Mouse (Mus musculus): Measurements from ENCODE around the gene Psmb8.
"Not testable (repeated sequence)": the region's sequence is repeated elsewhere in the genome, so short reads cannot be mapped to it uniquely, and the experiment has no call there.

Psmb8 gene

GRCm38 (mm10) chr17:34213936-34214335 lies 16.4 kb downstream of the Psmb8 start:
- DNase-seq: no peak

DNA sequence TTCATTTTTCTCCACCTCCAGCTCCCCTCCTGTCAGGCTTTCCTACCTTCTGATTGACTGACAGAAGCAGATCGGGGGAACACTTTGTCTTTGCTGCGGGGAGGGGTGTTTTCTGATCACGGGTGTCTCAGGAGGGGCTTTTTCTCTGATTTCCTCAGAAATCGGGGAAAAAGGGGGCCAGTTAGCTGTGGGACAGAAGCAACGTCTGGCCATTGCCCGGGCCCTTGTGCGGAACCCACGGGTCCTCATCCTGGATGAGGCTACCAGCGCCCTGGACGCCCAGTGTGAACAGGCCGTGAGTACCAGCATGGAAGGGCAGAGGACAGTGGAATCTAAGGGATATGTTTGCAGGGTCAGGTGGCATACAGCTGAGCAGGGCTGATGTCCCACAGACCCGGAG lies 17.7 kb downstream of the Psmb8 start:
- DNase-seq: no peak

- DNase-seq: no peak
Measured at GRCm38 (mm10) chr17:34217216-34217928, 19.9 kb downstream of the Psmb8 start.

DNA sequence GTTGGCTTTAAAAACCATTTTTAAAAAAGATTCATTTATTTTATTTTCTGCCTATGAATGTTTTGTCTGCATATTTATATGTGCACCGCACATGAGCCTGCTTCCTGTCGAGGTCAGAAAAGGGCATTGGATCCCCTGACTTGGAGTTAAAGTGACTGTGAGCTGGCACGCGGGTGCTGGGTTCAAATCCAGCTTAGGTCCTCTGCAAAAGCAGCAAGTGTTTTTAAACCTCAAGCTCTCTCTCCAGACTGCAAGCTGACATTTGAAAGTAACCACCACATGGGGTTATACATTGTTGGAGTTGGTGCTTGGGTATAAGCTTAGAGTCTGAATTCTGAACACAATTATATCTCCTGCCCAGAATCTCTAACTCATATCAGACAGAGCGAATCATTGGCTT lies 20.5 kb downstream of the Psmb8 start:
- no peak for DNase-seq

GRCm38 (mm10) chr17:34218675-34219074 lies 21.2 kb downstream of the Psmb8 start:
- no peak for DNase-seq

DNA sequence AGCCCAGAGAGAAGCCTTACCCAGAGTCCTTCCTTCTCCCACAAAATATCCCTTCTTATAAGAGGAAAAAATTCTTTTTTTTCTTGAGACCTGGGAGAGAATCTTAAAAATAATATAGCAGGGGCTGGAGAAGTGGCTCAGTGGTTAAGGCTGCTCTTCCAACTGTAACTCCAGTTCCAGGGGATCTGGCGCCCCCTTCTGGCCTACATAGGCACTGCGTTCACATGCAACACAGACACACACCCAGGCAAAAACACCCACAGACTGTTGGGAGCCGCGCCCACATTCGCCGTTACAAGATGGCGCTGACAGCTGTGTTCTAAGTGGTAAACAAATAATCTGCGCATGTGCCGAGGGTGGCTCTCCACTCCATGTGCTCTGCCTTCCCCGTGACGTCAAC lies 21.6 kb downstream of the Psmb8 start:
- not testable (repeated sequence) for DNase-seq

DNA sequence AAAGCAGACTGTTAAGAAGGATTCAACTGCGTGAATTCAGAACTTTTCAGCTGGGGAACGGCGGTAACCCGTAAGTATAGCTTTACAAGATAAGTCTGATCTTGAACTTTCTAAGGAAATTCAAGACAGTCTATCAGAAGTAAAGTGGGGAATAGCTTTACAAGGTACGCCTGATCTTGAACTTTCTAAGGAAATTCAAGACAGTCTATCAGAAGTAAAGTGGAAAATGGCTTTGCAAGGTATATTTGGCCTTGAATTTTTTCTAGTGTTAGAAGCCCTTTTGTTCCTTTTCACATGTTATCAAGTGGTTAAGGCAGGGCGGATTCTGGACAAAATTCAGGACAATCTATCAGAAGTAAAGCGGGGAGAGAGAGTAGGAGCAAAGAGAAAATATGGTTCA lies 22.3 kb downstream of the Psmb8 start:
- DNase-seq: not testable (repeated sequence)

DNA sequence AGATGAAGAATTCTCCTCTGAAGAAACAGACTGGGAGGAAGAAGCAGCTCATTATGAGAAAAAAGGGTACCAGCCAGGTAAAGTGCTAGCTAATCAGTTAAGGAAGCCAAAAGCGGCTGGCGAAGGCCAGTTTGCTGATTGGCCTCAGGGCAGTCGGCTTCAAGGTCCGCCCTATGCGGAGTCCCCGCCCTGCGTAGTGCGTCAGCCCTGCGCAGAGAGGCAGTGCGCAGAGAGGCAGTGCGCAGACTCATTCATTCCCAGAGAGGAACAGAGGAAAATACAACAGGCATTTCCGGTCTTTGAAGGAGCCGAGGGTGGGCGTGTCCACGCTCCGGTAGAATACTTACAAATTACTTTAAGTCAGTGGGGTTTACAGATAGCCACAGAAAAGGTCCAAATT lies 22.9 kb downstream of the Psmb8 start:
- not testable (repeated sequence) for DNase-seq

DNA sequence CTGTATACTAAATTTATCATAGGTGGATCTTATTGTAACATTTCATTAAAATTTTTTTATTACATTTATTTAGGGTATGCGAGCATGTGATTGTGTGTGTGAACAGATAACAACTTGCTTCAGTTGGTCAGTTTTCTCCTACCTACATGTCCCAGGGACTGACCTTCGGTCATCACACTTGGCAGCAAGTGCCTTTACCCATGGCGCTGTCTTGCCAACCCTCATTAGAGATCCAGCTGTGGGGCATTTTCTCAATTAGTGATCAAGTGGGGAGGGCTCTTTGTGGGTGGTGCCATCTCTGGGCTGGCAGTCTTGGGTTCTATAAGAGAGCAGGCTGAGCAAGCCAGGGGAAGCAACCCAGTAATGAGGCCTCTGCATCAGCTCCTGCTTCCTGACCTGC lies 27.3 kb downstream of the Psmb8 start:
- DNase-seq: no peak

GRCm38 (mm10) chr17:34225426-34225825 lies 27.9 kb downstream of the Psmb8 start:
- no peak for DNase-seq

DNA sequence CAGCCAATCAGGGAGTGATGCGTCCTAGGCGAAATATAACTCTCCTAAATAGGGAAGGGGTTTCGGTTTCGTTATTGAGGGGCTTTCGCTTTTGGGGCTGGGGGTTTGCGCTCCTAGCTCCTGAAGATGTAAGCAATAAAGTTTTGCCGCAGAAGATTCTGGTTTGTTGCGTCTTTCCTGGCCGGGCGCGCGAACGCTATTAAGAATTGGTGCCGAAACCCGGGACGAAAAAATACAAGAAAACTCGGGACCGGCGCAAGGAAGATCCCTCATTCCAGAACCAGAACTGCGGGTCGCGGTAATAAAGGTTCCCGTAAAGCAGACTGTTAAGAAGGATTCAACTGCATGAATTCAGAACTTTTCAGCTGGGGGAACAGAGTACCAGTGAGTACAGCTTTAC lies 28.4 kb downstream of the Psmb8 start:
- not testable (repeated sequence) for DNase-seq

GRCm38 (mm10) chr17:34230971-34231370 lies 33.5 kb downstream of the Psmb8 start:
- DNase-seq: not testable (repeated sequence)

DNA sequence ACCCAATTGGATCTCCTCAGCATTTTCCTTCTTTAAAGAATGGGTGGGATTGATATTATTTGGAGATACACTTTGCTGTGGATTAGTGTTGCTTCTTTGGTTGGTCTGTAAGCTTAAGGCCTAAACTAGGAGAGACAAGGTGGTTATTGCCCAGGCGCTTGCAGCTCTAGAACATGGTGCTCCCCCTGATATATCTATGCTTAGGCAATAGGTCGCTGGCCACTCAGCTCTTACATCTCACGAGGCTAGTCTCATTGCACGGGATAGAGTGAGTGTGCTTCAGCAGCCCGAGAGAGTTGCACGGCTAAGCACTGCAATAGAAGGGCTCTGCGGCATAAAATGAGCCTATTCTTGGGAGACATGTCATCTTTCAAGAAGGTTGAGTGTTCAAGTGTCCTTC lies 34.5 kb downstream of the Psmb8 start:
- not testable (repeated sequence) for DNase-seq

GRCm38 (mm10) chr17:34234926-34235325 lies 37.4 kb downstream of the Psmb8 start:
- peak; percentile 60 for DNase-seq

DNA sequence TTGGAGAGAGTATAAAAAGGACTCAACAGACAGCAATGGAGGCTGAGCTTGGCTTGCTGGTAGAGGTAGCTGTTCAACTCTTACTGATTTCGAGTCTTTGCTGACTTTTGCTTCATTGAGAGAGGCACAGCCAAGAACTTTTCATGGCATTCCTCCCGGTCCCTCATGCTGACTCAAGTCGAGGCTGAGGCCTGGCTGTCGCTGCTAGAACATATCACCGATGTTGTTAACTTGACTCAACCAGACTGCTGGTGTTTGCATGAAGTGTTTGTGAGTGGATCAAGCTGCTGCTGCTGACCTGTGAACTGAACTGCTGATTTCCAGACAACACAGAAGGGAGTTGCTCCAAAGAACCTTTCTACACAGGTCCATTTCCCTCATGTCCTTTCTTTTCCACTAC lies 39.2 kb downstream of the Psmb8 start:
- no peak for DNase-seq

GRCm38 (mm10) chr17:34237741-34238140 lies 40.2 kb downstream of the Psmb8 start:
- no peak for DNase-seq

- DNase-seq: no peak
Measured at GRCm38 (mm10) chr17:34238706-34239105, 41.2 kb downstream of the Psmb8 start, which contains the start of gene H2-Ob. TSS of gene H2-Ob (plus strand) at chr17:34238903.

DNA sequence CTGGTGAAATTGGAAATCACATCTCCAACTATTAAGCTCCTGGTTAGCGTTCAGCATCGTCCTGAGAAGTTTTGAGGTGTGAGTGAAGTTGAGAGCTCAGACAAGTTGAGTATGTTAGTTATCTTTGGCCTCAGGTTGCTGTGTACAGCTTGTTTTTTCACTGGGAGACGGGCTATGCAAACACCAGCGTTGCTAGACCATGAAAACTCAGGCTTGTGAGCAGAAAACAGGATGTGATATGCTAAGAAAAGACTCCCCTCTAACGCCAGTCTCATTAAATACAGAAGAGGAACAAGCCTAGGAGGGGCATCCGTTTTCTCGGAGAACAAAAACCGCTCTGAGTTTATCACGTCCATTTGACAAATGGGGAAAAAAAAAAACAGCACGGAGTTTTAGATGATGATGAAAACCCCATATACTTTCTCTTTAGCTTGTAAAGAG lies 42.1 kb downstream of the Psmb8 start:
- DNase-seq: no peak

- DNase-seq: no peak
Measured at GRCm38 (mm10) chr17:34240366-34240765, 42.8 kb downstream of the Psmb8 start.

GRCm38 (mm10) chr17:34240916-34241315 lies 43.4 kb downstream of the Psmb8 start:
- DNase-seq: no peak

- no peak for DNase-seq
Measured at GRCm38 (mm10) chr17:34244656-34245055, 47.1 kb downstream of the Psmb8 start.

- DNase-seq: no peak
Measured at GRCm38 (mm10) chr17:34247047-34247446, 49.5 kb downstream of the Psmb8 start.

- no peak for DNase-seq
Measured at GRCm38 (mm10) chr17:34248764-34249163, 51.2 kb downstream of the Psmb8 start.

DNA sequence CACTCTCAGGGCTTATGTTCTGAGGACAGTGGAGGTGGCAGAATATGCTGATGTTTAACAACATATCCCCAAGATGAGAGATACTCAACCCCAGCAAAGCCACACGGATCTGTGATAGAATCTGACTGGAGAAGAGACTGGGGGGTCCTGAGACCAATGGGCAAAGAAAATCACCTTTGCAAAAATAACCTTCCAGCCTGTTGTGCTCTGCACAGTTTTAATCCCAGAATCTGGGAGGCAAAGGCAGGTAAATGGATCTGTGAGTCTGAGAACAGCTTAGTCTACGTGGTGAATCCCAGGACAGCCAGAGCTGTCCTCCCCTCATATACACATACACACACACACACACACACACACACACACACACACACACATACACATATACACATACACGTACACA lies 51.8 kb downstream of the Psmb8 start:
- DNase-seq: no peak

DNA sequence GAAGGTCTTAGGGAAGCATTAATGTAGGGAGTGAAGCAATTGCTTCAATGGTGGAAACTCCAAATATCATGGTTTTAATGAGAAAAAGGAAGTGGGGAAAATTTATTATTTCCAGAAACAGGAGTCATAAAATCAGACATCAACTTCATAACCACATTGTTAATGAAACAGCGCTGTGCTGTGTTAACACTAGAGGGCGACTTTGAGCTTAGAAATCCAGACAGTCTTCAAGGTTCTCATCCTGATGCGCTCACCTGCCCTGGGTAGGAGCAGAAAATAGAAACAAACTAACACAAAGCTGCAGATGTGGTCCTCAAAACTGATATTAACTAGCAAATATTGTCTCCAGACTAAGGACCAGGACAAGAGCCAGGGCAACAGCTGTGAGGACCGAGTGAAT lies 52.4 kb downstream of the Psmb8 start:
- peak; percentile 26 for DNase-seq

Measured in liver (tissue).